Mouse (Mus musculus) embryonic fibroblast, embryonic 13.5 days (primary cell): Measurements from ENCODE around the gene Mknk2. TPM values are rescaled to one million over a fixed set of nuclear protein-coding genes. Genes with fewer than 3 reads are reported as not detected.

ENCODE experiments used
- H3K27ac ChIP-seq: 2 replicates; pipeline ENCODE4 v1.5.1; 2012; ENCODE audit warnings: low read length, control low read depth, inconsistent platforms; ENCODE audit not compliant: insufficient read depth
- H3K4me1 ChIP-seq: 2 replicates; pipeline ENCODE4 v1.6.1; 2011; ENCODE audit warnings: low read length; ENCODE audit not compliant: control insufficient read depth, insufficient read depth
- H3K4me3 ChIP-seq: 2 replicates; pipeline ENCODE4 v1.5.1; 2011; ENCODE audit warnings: mild to moderate bottlenecking, control low read depth, low read length; ENCODE audit not compliant: insufficient read depth
- CTCF ChIP-seq: IDR thresholded peaks from 2 replicates; pipeline ENCODE4 v1.5.1; 2011; ENCODE audit warnings: mild to moderate bottlenecking, control low read depth, low read length, moderate library complexity, borderline replicate concordance; ENCODE audit not compliant: insufficient read depth
- POLR2A ChIP-seq: IDR thresholded peaks from 2 replicates; pipeline ENCODE4 v1.6.1; 2011; ENCODE audit warnings: low read depth, mild to moderate bottlenecking, control low read depth, low read length, moderate library complexity
- polyA plus RNA-seq: library from polyadenylated mRNA; stranded (reverse); fragments of >200 nt; gene quantifications from 2 replicates; pipeline ENCODE4 v1.2.4, GENCODE M21; 2011; ENCODE audit warnings: low read depth; ENCODE audit not compliant: missing spikeins, insufficient read length

The Mknk2 gene
- polyA plus RNA-seq, 1 experiment = 39.8 TPM

DNA sequence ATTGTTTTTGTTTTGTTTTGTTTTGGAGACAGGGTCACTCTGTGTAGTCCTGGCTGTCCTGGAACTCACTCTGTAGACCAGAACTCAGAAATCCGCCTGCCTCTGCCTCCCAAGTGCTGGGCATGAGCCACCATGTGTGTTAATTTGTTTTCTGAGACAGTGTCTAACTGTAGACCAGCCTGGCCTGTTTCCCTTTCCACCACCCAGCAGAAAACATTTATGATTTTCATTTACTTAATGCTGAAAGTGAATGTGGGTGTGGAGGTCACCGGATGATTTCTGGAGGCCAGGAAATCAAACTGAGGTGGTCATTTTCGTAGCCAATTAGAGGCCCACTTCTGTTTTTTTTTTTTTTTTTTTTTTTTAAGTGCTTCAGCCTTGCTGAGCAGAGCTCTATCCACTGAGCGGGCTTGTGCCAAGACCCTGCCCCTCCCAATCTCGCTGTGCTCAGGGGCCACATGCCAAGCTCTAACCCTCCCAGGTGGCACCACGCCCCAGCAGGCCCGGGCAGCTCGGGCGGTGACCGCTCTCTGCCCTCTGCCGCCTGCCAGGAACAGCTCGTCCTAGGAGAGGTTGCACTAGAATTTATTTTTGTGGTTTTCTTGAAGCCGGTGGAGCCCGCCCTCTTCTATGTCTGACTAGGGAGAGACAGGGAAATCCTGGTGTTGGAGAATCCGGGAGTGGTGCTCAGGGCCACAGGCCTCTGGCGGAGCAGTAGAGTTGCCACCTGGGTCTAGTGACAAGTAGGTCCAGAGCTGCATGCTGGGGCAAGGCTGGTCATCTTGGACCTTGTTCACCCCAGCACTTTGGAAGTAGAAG, 13.5 kb downstream of the Mknk2 start:
- H3K4me3 ChIP-seq = no peak overlapping the region
- H3K27ac ChIP-seq = peak overlapping the region; percentile 54
- no peak for TF ChIP-seq POLR2A
- no peak for TF ChIP-seq CTCF
- H3K4me1 ChIP-seq = 0 out of 2 replicates have a peak, but pooled peaks cover 3% of the 10 kb centered on the region

- TF ChIP-seq POLR2A = no peak
- TF ChIP-seq CTCF = no peak
- Histone ChIP-seq H3K27ac (no peak overlapping the region), H3K4me3 (no peak overlapping the region), H3K4me1 (0 out of 2 replicates have a peak, but pooled peaks cover 3% of the 10 kb centered on the region)
Observed at GRCm38 (mm10) chr10:80663485-80664196, 14.3 kb downstream of the Mknk2 start.

- TF ChIP-seq POLR2A (no peak), CTCF (peak; percentile 47; the same call in 1 of the 2 replicates)
- Histone ChIP-seq H3K27ac (no peak overlapping the region), H3K4me3 (no peak overlapping the region), H3K4me1 (0 out of 2 replicates have a peak, but pooled peaks cover 3% of the 10 kb centered on the region)
Observed at GRCm38 (mm10) chr10:80661149-80661548, 16.8 kb downstream of the Mknk2 start.

- Histone ChIP-seq H3K4me1 (peaks cover 3% of the 10 kb centered on the region), H3K27ac (no peak overlapping the region), H3K4me3 (no peak overlapping the region)
- peak; percentile 43; the same call in 1 of the 2 replicates for TF ChIP-seq CTCF
- TF ChIP-seq POLR2A = no peak
Observed at GRCm38 (mm10) chr10:80659213-80659612, 18.7 kb downstream of the Mknk2 start.

GRCm38 (mm10) chr10:80658841-80659202, 19.1 kb downstream of the Mknk2 start:
- H3K4me3 ChIP-seq = no peak overlapping the region
- H3K27ac ChIP-seq = no peak overlapping the region
- no peak for TF ChIP-seq CTCF
- TF ChIP-seq POLR2A = no peak
- peaks cover 3% of the 10 kb centered on the region for H3K4me1 ChIP-seq

DNA sequence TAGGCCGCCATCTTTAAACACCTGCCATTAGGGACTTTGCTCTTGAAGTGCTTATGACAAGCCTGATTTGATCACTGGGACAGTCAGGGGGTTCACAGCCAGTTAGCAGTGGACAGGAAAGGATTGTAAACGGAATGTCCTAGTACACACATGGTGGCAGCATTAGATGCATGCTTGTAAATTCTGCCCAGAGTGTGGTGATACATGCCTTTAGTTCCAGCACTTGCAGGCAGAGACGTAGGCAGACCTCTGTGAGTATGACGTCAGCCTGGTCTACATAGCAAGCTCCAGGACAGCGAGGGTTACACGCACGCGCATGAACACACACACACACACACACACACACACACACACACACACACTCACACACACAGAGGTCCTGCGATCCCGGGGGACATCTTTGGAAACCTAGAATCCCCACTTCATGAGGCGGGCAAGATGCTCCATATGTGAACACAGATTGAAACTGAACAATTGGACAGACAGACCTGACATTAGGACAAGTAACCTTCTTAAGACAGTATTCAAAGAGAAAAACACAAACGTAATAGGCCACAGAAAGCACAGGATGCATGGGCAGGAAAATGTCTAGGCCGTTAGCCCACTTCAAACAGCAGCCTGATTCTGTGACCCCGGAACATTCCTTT, 19.6 kb downstream of the Mknk2 start:
- no peak overlapping the region for H3K27ac ChIP-seq
- no peak overlapping the region for H3K4me3 ChIP-seq
- H3K4me1 ChIP-seq = peaks cover 3% of the 10 kb centered on the region
- TF ChIP-seq CTCF (no peak), POLR2A (no peak; the same call in 1 of the 2 replicates)

- TF ChIP-seq POLR2A = peak; percentile 68; the same call in 1 of the 2 replicates
- no peak for TF ChIP-seq CTCF
- H3K27ac ChIP-seq = peak within 1 kb of the TSS; percentile 74
- peak within 1 kb of the TSS; percentile 84 for H3K4me3 ChIP-seq
- H3K4me1 ChIP-seq = peaks cover 3% of the 10 kb centered on the region
Observed at GRCm38 (mm10) chr10:80656863-80657623, 20.9 kb downstream of the Mknk2 start, which contains the start of gene Btbd2. Gene Btbd2 (minus strand): TSS chr10:80657071.

GRCm38 (mm10) chr10:80656130-80656862, 21.6 kb downstream of the Mknk2 start:
- Histone ChIP-seq H3K27ac (peak overlapping the region; percentile 74), H3K4me1 (peaks cover 3% of the 10 kb centered on the region), H3K4me3 (peak overlapping the region; percentile 84)
- TF ChIP-seq POLR2A (no peak; the same call in 1 of the 2 replicates), CTCF (no peak)
